Mouse (Mus musculus) CD8-positive naive resting alpha-beta T cell, adult 2 months (primary cell): ENCODE data around the gene Olr1.
A peak's percentile ranks its signal among the peaks of the same experiment; 100 is the strongest.

ENCODE experiments used
- DNase-seq, 2 experiments: peaks; one replicate each; pipeline ENCODE4 v3.0.0; 2022; ENCODE audit warnings: low read depth in 2 of 2, low spot score in 2 of 2

The Olr1 gene

DNA sequence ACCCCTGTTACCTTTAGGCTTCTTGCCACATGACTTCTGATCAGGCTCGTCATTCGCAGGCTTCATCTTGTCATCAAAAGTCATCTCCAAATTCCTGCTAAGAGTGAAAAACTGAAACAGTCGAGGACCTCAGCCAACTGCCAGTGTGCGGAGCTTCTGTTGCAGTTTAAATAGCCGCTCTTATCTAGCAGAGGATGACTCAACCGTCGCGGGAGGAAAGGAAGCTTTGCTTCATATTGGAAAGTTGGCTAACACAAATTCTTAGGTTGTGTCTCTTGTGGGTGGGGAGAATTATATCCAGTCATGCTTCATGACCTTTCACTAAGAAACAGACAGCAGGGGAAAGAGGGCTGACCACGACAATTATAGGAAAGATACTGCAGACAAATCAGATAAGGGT is at the start of gene Olr1:
Olr1 (minus strand) TSS at position 142 of the 400 bp plus-strand sequence.
- DNase-seq = no peak

DNA sequence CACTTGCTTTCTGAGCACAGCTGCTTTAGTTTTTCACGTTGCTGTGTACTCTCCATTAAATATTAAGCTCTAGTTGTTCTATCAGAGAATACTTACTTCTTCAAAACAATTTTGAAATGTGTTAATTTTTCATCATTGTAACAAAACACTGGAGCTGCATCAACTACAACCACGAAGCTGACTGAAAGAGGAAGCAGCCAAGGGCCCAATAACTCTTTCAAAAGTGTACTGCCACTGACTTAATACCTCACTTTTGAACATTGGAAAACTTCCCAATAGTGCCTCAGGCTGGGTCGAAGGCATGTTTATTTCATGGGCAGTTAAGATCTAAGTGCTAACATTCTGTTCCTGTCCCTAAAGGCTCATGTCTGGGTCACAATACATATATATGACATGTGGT is 41.0 kb upstream of the Olr1 start:
- DNase-seq = no peak

DNA sequence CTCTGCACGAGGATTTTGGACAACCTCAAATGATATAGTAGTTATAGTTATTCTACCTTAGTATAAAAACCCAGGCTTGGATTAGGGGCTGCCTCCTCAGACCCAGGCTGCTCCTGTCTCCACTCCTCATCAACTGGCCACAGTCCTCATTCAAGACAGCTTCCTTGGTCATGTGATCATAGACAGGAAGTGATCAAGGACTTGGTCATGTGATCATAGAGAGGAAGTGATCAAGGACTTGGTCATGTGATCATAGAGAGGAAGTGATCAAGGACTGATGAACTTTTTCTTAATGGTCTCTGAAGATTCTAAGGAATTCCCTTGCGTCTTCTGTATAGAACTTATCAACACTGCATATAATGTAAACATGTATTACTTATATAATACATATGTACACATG is 40.3 kb upstream of the Olr1 start:
- no peak for DNase-seq

DNA sequence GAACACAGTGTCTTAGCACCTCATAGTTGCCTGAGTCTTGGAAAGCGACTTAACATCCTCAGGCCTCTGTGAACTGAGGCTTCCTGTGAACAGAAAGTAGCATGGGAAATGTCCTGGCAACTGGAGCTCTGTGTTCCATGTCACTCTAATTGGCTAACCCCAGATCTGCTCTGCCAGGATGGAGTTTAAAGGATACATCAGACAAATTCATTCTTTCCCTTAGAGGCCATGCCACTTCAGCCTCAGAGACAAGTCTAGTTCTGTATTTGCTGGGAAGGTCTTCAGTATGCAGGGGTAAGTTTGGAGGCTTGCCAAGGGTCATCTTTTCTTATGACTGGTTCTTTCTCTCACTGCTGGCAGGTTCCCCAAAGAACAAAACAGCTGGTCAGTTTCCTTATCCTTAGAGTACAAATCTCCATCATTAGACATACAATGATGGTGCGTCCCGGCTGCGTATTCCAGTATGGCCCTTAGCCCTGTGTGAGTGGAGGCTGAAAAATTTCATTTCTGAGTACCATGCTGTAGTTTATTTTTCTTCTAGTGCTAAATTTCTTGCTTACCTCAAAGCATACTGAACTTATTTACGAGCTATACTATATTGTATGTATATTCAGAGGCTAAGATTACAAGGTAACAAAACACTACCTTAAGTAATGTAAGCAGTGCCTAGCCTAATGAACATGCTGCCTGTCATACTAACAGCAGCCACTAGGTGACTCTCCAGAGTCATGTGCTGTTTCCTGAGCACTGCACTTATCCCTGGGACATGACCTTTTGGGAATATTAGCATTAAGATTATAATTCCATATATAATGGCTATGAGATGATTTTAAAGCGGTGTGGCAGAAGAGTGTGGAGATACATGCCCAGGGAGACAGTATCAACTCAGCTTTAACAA is 37.0 kb upstream of the Olr1 start:
- peak in 1 of 2 experiments; percentile 12 for DNase-seq

DNA sequence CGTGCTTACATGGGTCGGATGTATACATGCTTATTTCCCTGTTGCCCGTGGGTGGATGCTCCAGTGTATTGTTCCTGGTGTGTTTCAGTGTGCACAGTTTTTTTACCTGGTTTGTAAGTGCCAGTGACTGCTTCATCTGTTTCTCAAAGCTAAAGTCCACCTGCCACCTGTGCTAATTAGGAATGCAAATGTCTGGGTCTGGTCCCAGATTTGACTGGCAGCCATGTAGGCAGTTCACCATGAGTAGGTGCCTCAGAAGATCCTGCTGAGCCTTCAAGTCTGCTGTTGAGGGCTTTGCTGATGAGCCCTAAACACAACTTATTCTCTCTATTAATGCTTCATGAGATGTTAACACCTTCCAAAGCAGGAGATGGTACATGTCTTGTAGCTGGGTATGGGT is 35.6 kb upstream of the Olr1 start:
- DNase-seq = no peak

DNA sequence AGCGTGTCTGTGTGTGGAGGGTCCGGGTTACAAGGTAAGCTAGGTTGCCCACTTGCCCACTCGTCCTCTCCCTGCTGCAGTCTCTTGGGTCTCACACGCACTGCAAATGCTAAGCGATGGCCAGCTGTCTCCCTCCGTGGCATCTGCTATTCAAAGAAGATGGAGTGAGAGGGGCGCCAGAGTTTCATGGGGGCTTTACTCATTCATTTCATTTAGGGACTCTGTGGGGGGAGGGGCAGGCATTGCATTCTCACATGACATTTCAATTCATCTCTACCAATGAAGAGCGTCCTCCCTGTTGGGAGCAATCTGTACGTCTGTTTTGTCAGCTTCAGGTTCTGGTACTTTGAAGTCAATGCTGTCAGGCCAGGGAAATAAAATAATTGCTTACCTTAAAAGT is 35.0 kb upstream of the Olr1 start:
- no peak for DNase-seq

DNA sequence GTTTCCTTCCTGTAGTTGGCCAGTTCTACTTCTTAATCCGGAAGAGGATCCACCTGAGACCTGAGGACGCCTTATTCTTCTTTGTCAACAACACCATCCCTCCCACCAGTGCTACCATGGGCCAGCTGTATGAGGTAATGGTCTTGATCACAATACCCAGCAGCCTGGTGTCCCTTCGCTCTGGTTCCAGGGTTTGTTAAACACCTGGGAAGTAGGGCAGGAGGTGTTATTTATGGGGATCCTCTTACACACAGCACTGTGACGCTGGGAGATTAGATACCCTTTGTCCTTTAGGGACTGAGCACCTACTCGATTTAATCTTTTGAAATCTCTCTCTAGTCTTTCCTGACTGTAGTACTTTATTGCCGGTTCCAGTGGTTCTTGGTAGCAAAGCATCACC is 31.6 kb upstream of the Olr1 start:
- DNase-seq = no peak

DNA sequence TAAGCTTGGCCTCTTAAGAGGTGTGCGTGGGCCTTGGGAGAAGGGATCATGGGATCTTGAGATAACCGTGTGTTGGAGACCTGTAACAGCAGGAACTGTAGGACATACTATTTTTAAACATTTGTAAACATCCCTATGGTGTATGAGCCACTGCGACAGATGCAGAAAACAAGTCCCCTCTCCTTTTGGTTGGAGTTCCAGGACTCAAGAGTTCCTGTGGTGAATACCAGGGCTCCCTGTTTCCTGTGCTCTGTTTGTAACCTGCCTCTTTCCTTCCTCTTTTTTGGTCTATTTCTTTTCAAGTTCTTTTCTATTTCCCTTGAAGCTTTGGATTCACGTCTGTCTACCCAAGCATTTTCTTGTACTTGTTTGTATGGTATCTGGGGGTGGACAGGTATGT is 28.8 kb upstream of the Olr1 start:
- DNase-seq = no peak

DNA sequence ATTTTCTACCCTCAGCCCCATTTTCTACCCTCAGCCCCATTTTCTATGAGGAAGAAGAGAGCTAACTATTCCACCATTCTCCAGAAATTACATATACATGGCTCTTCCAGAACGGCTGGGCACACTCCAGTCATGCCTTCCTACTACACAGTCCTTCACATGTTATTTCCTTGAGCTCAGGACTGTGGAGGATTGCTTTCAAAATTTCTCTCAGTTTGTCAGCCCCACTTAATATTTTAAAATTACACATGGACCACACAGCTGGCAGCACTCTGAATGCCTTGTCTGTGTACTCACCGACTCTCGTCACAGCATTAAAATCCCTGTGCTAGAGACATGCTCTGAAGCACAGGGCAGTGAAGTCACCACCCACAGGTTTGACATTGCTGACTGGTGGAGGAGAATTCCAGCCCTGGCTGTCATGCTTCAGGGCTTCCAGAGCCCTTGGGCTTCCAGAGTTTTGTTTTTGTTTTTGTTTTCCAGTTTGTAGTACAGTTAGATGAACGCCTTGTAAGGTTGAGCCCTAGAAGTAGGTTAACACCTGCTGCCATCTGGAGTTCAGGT is 27.7 kb upstream of the Olr1 start:
- no peak for DNase-seq

DNA sequence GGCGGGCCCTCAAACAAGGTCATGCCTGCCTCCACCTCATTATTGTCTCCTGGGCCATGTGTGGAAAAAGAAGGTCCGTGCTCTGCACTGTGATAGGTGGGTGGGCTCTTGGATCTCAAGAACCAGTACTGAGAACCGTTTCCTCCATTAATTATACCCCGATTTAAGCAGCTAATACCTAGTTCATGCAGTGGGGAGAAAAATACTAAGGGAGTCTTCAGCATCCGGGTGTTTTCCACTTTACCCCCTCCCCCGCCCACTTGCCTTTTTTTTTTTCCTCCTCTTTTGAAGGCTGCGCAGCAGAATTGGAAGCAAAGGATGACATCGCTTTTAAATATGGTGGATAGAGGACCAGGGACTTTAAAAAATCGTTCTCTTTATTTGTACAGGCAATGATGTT is 27.1 kb upstream of the Olr1 start:
- no peak for DNase-seq

DNA sequence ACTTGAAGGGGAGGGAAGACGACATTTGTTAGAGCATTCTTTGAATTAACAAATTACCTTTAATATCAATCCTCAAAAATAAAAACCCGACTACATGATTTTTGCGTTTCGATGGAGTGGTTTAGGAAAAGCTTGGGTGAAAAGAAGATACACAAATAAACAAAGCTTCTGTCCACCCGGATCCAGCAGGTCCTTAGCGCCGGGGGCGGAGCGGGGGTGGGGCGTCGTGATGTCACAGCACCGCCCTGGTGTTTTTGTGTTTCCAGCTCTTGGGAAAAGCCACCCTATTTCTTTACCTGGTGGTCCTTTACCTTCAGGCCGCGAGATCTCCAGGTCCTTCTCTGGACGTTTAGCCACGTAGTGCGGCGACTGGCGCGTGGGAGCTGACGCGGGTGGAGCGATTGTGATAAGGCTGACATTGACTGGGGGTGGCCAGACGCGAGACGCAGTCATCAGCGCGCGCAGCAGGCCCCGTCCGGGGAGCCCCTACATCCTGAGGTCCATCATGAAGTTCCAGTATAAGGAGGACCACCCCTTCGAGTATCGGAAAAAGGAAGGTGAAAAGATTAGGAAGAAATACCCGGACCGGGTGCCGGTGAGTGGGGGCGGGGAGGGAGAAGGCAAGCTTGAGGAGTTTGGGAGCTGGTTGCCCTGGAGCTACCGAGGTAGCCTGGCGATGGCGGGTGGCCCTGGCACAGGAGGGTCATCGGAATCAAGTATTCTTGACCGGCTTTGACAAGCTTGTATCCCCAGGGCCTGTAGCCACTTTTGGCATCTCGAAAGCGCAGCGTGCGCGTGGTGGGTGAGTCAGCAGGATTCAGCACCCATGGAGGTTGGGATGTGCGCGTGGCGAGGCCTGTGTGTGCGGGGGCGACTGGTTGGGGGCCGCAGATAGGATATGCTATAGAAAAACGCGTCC is 26.2 kb upstream of the Olr1 start, which contains the start of gene Gabarapl1:
Gabarapl1 (plus strand) TSS at position 219 of the 919 bp plus-strand sequence.
- peak; percentile 18 to 31 for DNase-seq

DNA sequence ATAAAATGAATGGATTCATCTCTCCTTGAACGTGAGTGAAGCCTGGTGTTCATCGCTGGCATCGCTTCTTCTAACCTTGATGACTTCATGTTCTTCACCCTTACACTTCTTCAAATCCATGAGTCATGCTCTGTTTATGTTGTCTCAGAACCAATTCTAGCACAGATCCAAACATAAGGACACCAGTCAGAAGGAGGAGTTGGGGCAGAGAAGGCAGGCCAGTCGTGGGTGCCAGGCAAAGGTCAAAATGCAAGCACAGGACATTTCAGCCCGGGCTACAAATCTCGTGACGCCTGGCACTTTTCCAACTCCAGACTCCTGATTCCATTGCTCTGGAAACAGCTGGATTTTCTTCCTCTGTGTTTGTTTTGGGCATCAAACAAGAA is 25.6 kb upstream of the Olr1 start:
- DNase-seq = no peak

DNA sequence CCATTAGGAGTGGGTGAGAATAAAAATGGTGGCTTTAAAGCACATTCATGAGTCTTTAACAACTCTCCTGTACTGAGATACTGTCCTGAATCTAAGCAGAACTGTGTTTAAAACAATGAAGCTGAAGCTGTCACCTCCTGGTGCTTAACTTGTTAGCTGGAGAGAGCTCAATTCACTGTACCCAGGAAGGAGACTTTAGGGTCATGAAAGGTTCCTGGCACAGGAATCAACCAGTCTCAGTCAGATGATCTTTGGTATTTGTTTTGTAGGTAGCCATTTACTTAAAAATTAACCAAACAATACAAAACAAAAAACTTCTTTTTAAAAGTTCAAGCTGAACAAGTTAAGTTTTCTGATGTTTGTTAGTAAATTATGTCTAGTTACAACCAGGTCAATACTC is 23.3 kb upstream of the Olr1 start:
- DNase-seq = no peak

DNA sequence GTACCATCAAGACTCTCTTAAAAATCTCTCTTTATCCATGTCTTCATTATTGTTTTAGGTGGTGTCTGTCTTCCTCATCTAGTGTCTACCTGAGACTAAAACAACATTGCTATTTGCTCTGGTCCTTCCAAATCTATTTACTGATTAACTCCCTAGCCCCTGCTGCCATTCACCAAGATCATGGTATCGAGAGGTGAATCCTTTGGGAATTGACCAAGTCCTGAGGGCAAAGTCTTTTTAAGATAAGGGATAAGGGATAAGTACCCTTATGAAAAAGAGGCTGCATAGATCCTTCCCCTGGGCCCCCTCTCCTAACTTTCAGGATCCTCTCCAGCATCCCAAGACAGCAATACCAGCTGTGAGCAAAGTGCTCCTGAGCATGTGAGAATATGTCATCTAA is 22.6 kb upstream of the Olr1 start:
- no peak for DNase-seq

DNA sequence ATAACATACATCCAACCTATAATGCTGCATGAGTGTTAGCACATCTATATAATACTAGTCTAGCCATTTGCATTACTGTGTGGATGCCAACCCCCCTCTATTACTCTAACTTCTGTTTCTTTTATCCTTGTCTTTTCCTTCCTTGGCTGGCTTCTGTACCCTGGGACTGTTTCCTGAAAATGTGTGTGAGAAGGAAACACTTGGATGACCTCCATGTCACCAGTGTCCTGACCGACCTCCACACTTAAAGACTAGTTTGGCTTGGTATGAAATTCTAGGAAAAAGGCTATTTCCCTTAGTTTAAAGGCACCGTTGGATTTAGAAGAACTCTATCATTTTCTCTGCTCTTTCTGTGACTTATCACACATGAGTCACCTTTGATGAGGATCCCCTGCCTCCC is 20.5 kb upstream of the Olr1 start:
- no peak for DNase-seq

DNA sequence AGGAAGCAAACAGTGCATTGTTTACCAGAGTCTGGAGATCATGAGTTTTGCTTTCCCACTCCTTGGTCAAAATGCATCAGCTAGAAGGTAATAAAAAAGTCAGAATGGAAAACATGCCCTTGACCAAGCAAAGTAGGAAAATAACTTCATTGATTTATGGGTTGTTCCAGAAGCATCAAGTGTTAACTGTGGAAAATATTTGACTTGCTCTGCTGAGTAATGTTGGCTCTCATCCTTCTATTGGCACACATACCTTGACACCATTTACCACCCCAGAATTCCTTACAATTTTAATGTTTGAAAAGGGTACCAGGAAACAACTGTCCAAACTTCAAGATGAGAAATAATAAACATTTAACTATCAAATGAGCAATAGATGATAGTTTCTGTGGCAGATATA is 19.1 kb upstream of the Olr1 start:
- no peak for DNase-seq

DNA sequence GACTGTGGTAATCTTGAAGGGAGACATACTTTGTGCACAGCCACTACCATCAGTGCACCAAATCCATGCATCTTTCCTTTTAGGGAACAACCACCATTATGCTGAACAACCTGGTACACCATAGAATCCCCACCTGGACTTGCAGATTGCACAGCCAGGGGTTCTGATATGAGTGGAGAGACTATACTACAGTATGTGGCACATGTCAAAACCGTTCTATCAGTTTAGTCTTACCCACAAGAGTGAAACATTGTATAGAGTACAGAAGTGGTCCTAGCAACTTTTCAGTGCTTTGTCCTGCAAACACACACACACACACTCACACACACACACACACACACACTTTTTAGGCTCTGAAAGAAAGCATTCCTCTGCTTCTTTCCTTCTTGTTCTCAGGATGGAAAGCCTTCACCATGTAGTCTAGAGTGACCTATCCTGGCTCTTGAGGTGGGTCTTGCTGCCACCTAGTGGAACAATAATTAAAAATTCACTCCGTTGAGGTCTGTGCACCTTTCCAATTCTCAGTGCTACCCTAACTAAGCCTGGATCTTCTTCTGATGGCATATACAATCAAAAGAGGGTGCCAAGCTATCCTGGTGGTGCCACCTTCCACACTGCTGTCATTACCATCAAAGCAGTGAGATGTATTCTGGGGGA is 10.9 kb upstream of the Olr1 start:
- no peak for DNase-seq

DNA sequence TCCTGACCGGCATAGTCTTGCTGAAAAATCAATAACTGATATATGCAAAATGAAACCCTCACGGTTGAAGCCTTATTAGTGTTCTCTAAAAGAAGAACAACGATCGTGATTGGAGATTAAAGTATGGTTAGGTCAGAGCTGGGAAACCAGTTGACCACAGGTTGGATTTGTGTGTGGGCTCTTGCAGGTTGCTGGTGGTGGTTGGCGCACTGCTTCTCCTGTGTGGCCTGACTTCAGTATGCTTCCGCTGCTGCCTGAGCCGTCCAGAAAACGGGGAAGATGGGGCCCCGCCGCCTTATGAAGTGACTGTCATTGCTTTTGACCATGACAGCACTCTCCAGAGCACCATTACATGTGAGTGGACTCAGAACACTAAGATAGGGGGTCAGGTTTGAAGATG is 9.4 kb upstream of the Olr1 start:
- DNase-seq = no peak

DNA sequence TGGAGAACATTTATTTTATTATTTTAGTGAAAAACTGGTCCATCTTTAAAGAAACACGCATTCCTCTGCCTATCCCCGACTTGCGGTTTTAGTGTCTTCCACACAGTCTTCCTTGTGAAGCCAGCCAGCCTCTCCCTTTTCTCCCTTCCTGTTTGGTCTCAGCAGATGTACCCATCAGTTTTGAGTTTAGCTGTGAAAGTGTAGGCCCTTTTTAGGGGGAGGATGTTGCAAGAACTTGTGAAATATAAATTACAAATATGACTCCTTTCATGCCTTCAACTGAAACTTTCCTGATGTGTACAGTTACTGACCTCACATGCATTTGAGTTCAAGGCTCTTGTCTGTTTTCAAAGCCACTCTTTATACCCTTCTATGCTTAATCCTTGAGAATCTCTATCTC is 8.1 kb upstream of the Olr1 start:
- DNase-seq = no peak

DNA sequence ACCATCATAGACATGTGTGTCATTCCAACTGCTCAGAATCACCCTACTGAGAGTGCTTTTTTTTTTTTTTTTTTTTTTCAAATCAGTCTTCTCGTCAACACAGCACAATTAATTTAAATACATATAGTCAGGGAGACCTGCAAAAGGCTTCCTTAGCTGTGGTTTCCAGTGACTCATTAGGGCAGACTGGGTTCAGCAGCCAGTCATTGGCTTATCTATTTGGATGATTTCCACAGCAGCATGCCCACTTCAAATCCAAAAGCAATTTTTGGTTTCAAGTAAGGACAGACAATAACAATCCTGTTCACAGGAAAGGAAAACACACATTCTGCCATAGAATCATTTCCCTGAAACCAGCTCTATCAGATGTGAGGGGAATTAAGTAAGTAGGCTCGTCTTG is 7.4 kb upstream of the Olr1 start:
- DNase-seq = no peak

DNA sequence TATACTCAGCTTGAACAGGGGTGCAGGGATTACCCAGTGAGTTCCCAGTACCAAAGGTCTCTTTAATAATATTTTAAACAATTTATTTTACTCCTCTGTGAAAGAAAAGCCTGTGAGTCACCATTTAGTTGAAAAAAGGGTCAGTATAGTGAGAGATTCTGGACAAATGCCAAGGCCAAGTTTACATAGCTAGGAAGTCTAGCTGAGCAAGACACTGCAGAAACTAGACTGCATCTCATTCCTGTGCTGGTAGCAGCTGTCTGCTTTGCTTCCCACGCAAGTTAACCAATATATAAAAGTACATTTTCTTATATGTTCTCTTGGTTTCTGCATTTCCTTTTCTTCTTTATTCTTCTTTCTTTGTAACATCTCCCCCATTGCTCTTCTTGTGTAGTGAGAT is 6.4 kb upstream of the Olr1 start:
- DNase-seq = no peak
